Mouse (Mus musculus) frontal cortex, postnatal 36 days (tissue): Measurements from ENCODE around the gene Dusp2.
A peak's percentile ranks its signal among the peaks of the same experiment; 100 is the strongest.

Source experiments
- DNase-seq, 2 experiments: peaks; one replicate each; pipeline ENCODE4 v3.0.0; 2022; ENCODE audit warnings: low spot score in 2 of 2

Dusp2 gene

DNA sequence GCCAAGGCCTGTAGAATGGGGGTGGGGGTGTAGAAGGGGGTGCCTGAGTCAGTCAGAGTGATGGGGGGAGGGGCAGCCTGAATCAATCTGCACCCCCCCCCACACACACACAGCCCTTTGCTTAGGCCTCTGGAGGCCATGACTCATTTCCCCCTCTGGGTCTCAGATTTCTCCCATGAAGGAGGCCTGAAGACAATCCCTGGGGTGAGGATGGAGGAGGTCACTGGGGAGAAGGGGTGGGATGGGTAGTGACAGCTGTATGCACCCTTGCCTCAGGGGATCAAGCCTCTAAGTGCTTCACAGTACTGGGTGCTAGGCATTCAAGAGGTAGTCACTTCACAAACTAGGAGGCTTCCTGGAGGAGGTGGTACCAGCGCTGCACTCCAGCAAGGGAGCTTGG lies 12.3 kb upstream of the Dusp2 start:
- DNase-seq = no peak

DNA sequence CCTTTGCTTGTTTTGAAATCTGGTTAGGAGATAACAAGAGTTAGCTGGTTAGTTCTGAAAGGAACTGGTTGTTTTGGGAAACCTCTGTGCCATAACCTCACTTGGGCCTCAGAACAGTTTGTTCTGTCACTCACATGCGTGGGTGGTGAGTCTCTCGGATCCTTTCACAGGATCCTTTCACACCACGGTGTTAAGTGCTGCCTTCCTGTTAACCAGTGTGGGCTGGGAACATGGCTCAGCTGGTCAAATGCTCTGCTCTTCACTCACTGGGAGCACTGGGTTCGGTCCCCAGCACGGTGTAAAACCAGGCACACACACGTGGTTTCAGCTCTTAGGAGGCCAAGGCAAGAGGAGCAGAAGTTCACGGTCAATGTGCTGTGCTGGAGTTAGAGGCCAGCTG lies 11.5 kb upstream of the Dusp2 start:
- DNase-seq = no peak

DNA sequence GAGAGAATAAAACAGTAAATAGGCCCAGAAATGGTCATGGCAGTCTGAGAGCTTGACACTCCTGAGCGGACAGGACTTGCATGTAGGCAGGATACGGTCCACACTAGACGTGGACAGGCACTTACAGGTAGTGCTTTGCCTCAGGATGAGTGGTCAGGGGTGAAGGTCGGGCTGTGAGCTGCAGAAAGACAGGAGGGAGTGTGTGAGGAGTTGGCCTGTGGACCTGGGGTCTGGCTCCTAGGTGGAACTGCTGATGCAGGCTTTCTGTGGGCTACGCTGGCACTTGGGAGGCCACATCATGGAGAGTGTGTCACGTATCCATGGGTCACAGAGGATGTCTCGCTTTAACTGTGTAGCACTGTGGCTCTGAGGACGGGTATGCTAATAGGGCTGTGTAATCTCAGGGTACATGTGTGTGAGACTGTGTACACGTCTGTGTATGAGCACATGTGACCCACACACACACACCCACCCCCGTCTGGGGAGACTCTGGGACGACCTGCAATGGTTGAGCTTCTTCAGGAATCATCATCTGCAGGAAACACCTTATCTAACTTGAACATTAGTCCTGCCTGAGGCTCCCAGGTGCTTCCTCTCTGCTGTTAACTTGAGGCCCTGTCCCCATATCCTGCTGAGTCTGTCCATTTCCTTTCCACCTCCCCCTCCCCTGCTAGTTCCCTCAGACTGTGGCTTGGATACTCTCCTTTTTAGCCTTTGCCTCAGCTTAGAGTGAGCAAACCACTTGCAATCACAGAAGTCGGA lies 7.7 kb upstream of the Dusp2 start:
- no peak for DNase-seq

DNA sequence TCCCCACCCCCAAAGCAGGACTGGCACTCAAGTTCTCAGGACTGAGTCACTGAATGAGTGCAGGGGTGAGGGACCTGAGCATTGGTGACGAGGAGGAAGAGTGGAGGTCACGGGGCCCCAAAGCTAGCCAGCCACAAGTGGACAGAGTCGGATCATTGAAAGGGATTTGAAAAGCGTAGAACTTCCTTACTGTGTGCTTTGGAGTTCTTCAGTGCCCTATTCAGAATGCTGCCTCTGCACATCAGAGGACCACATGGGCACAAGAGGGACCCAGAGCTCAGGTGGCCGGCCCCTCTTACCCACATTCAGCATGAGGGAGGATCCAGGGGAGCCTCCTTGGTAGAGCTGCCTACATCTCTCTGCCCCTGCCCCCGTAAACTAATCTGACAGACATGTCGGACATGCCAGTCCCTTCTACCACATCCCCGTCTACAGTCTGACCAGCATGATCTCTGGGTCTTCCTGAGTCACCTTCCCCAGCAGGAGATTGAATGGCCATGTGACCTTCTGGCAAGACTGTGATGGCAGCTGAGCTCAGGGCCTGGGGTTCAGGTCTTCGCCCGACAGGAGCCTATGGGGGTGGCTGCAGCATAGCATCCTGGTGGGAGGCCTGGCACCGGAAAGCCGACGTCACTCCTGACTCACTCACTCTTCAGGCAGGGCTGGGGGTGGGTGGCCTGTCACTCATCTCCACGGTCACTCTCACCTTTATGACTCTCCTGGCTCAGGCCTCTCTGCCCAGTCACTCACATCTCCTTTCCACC lies 3.0 kb upstream of the Dusp2 start:
- DNase-seq = no peak

DNA sequence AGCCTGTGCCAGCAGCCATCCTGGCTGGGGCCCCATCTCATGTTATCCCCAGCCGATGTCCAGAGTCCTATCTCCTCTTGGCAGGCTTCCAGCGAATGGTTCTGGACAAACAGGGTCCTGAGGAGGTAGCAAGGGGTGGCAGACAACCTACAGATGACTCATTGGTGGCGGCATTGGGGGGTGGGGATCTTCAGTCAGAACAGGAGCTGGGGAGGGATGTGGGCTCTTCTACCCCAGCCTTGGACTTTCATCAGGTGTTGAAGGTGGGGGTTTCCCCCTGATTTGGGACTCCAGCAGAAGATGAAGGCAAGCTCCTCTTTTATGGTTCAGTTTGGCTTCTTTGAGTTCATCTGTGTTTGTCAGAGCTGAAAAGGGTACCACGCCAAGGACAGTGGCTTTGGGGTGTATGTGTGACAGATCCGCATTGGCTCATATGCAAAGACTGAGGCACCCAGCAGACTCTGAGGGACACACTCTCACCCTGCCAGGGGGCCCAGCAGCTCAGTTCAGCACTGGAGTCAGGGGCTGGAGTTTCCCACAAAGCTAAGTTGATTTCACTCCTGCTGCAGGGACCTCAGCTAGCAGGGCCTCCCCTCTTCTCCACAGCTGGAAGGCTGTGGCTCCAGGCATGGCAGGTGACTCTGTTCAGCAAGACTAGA lies 1.9 kb upstream of the Dusp2 start:
- DNase-seq = no peak

DNA sequence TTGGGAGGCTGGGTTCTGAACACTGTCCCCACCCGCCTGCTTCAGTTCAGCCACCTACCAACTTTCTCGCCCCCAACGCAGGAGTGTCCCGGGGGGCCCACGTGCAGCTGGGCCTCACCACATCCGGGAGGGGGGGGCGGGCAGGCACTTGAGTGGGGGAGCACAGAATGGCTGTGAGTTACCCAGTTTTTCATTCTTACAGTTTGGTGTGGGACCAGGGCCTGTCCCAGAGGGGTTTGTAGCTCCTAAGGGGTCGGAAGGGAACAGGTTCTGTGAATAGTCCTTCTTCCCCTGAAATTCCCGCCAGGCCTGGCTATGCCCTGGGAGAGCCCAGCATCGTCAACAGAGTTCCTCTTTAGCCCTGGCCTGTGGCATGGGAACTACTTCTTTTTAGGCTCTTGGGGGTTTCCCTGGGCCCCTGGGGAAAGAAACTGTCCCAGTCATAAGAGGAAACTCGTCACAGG lies 849 bp upstream of the Dusp2 start:
- DNase-seq = no peak

DNA sequence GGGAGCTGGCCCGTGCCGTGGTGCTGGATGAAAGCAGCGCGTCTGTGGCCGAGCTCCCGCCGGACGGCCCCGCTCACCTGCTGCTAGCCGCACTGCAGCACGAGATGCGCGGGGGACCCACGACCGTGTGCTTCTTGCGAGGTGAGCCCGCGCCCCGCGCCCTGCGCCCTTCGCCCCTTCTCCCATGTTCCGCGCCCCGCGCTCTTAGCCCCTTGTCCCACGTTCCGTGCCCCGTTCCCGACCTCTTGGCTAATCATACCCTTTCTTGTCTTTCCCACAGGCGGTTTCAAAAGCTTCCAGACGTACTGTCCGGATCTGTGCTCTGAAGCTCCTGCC lies 506 bp downstream of the Dusp2 start:
- DNase-seq = no peak

DNA sequence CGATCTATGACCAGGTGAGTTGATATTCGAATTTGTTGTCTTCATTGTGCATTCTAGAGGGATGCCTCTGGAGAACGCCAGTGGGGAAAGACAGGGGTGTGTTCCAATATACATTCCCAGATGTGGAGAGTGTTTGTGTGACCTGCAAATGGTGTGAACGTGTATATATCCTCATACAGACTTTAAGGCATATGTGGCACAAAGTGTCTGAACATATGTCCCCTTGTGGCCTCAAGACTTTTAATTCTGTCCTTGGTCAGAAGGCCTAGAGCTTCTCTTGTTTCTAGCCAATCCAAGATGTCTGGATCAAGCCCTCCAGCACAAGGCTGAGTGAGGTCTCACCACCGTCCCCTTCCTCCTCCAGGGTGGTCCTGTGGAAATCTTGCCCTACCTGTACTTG lies 926 bp downstream of the Dusp2 start:
- DNase-seq = peak in 1 of 2 experiments; percentile 1

DNA sequence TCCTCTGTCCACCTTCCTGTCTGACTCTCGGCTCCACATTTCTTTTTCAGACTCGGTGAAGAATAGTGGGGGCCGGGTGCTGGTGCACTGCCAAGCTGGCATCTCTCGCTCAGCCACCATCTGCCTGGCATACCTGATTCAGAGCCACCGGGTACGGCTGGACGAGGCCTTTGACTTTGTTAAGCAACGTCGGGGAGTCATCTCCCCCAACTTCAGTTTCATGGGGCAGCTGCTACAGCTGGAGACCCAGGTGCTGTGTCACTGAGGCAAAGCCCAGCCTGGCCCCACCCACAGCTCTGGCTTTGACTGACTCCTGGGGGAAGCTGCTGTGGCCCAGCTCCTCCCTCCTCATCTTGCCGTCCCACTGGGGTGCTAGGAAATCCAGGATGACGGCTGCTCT lies 1.6 kb downstream of the Dusp2 start:
- DNase-seq = peak in 1 of 2 experiments; percentile 24

DNA sequence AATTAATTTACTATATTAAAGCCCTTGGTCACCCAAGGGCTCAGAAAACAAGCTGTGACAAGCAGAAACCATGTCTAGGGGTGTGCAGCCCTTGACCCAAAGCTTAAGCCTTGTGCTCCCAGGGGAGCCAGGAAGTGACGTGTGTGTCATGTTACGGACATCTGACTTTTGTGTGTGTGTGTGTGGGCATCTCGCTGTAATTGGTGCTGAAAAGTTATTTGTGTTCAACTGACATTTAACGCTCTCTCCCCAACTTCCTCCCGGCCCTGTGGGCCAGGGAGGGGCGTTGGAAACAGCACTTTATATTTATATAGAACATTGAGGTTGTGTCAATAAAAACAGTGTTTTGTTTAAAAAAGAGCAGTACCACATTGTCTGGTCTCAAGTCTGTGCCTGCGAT lies 2.1 kb downstream of the Dusp2 start:
- DNase-seq = no peak

DNA sequence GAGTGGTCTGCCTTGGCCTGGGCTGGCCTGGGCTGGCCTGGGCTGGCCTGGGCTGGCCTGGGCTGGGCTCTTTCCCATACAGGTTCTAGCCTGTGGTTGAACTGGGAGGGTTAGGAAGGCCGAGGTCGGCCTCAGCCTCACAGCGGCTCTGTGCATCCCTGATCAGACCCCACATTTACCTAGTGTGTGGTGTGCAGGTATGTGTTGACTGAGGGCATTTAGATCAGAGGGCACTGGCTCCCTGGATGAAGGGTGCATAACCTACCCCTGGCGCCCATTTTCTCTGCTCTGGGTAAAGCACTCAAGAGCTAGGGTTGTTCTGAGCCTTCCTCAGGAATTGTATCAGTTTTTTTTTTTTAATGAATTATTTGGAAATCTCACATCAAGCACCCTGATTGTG lies 2.5 kb downstream of the Dusp2 start, which contains the start of gene Astl:
TSS of gene Astl (plus strand) at position 224 of the 400 bp plus-strand sequence.
- DNase-seq = no peak

DNA sequence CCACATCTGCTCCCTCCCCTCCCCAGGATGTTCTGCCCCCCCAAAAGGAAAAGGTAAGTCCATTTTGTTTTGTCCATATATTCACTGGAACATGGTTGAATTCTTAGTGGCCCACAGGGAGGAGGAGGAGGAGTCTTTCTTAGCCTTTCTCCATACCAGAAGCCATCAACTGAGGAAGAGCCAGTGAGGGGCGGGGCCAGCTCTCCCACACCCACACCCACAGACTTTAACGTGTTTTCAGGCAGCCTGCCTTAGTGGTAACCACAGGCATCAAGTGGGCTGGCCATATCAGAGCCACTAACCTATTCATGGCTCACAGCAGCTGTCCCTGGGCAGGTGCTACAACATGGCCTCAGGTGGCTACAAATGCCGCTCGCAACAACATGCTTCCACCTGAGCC lies 2.9 kb downstream of the Dusp2 start:
- no peak for DNase-seq

DNA sequence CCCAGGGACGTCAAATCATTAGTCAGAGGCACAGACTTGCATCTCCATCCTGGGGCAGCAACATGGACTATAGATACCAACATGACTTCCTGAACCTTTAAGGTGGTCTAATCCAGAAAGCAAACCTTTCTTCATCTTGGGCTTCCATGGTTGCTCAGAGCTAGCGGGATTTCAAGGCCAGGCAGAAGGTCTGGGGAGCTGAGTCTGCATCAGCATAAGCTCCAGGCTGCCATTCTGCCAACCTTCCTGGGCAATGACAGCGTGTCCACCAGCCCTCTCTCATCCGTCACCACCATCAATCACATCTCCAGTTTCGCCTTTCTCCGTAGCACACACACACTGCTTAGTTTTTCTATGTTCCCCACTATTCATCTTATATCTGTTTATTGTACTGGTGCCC lies 3.3 kb downstream of the Dusp2 start:
- no peak for DNase-seq

DNA sequence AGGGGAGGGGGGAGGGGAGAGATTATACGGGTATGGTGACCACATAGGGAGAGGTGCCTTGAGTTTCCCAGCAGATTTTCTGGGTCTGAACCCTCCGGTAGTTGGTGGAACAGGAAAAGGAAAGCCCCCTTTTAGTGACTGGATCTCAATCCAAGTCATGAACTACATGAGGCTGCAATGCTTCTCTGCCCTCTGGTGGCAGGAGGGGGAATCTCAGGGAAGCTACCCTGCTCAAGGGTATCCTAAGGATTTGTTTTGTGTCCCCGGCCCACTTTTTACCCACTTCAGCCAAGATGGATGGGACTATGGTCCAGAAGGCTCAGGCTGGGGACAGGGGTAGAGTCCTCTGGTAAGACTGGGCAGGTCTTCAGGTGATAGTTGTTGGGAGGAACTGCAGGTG lies 5.2 kb downstream of the Dusp2 start:
- DNase-seq = peak in 1 of 2 experiments; percentile 65

DNA sequence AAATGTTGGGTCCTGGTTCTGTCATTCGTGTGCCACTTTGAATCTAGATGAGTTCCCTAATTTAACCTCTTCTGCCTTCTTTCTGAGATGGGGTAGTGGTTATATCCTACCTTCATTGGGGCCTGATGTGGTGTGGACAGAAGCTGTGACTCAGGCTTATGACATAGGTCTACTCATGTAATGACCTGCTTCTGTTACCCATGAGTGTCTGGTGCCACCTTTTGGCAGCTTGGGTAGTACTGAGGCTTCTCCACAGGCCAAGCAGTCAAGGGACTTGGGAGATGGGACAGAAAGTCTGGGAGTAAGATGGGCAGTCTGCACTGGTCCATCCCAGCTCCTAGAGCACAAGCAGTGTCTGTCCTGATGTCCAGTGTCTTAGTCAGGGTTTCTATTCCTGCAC lies 10.4 kb downstream of the Dusp2 start:
- no peak for DNase-seq

DNA sequence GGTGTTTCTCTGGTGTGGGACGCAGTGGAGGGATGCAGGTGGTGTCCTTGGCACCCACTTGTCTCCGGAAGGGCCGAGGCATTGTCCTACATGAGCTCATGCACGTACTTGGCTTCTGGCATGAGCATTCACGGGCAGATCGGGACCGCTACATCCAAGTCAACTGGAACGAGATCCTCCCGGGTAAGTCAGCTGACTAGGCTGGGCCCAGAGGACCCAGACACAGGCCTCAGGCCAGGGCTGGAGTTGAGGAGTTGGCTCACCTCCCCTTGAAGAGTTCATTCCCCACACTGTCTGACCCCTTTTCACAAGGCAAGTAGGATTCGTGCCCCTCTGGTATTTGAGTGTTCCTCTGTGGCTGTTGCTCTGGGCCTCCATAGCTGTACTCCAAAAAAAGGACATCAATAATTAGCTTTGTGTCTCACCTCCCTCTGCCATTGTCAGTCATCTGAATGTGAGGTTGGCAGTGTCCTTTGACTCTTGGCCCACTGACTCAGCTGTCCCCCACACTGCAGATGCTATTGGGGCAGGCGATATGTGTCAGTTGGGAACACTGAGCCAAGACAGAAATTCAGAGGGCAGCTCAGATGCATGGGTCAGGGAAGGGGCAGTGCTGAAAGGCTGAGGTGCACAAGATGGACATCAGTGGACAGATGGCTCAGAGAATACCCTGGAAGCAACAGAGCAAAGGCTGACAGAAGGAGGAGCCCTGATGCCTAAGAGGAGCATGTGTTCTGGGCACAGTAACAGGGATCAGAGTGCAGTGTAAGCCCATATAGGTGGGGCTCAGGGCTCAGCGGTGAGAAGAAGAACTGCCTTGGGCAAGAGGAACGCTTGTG lies 11.4 kb downstream of the Dusp2 start:
- no peak for DNase-seq

DNA sequence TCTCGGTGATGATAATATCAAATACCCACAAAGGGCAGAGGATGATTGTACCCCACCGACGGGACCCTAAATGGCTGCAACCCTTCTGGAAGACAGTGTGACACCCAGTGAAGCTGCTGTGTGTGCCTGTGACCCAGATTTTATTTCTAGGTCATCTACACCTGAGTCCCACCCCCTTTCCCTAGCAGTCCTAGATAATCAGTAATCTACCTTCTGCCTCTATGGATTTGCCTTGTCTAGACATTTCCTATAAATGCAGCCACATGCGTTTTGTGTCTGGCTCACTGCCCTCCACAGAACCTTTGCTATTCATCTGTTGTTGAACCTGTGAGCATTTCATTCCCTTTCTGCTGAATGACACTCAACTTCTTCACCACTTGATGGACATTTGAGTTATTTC lies 17.9 kb downstream of the Dusp2 start:
- DNase-seq = no peak

DNA sequence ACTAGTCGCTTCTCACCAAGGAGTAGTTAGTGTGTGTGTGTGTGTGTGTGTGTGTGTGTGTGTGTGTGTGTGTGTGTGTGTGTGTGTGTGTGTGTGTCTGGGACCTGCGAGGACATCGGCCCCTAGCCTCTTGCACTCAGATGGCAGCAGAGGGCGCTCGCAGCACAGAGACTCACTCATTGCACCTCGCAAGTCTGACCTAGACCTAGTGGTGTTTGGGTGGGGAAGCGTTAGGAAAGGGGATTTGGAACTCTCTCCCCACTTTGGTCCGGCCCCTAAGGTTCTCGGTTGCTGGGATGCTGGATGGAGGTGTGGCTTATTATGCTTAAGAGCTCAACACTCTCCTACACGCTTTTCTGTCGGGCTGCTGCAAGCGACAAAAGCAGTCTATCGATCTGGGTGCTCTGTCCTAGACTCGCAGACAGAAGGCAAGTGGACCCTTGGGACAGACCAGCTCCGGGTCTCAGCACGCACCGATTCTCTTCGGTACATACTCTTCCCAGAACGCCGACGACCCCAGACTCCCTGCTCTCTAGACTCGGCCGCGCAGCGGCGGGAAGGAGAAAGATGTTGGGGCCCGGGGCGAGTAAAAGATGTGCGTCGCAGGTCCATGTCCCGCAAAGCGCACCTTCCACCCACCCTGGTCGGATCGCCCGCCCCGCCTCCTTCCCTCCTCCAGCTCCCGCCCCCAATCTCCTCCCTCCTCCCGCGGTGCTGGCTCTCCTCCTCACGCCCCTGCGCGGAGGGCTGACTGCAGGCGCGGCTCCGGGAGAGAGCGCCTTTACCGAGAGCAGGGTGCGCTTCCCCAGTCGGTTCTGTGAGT lies 26.7 kb downstream of the Dusp2 start, which contains the start of gene Adra2b:
TSS of gene Adra2b (plus strand) at position 750 of the 823 bp plus-strand sequence.
- DNase-seq = peak; percentile 81 to 84

DNA sequence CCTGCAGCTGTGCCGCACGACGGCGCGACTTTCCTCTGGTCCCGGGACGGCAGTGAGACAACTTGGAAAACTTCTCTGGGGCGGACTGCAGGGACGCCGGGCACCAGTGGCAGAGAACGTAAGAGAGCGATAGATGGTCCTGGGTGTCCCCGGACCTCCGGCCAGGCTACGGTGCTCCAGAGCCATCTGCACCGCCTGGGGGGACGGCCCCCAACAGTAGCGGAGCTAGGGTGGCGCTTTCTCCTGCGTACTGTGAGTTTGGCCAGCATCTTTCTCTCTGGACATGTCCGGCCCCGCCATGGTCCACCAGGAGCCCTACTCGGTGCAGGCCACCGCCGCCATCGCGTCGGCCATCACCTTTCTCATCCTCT lies 27.3 kb downstream of the Dusp2 start:
- DNase-seq = no peak

DNA sequence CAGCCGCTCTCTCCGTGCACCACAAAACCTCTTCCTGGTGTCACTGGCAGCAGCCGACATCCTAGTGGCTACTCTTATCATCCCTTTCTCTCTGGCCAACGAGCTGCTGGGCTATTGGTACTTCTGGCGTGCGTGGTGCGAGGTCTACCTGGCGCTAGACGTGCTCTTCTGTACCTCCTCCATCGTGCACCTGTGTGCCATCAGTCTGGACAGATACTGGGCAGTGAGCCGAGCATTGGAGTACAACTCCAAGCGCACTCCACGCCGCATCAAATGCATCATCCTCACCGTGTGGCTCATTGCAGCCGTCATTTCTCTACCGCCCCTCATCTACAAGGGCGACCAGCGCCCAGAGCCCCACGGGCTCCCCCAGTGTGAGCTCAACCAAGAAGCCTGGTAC lies 27.7 kb downstream of the Dusp2 start:
- DNase-seq = no peak

DNA sequence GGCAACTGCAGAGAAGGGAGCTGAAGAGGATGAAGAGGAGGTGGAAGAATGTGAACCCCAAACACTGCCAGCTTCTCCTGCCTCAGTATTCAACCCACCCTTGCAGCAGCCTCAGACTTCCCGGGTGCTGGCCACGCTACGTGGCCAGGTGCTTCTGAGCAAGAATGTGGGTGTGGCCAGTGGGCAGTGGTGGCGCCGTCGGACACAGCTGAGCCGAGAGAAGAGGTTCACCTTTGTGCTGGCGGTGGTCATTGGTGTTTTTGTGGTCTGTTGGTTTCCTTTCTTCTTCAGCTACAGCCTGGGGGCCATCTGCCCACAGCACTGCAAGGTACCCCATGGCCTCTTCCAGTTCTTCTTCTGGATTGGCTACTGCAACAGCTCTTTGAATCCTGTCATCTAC lies 28.5 kb downstream of the Dusp2 start:
- no peak for DNase-seq
